Mouse (Mus musculus): ENCODE measurements around the gene Chchd5. TPM values are rescaled to one million over a fixed set of nuclear protein-coding genes. Genes with fewer than 3 reads are reported as not detected.
A peak's percentile ranks its signal among the peaks of the same experiment; 100 is the strongest.

Gene Chchd5
- total RNA-seq, 1 experiment = 37.0 TPM

DNA sequence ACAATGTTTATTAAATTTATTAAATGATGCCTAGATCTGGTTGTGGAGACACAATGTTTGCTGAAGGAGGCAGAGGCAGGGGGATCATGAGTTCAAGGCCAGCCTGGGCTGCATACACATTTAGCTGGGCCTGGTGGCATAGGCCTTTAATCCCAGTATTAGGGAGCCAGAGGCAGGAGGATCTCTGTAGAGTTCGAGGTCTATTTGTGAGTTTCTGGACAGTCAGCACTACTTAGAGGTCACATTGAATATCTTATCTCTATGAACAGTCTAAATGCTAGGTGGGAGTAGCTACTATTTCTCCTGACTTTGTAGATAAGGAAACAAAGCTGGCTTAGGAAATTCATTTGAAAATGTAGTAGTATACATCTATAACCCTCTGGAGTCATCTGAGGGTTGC, 42.0 kb upstream of the Chchd5 start:
- peaks cover 6% of the 10 kb centered on the region; the same call in 1 of the 2 replicates for H3K36me3 ChIP-seq (ENCODE audit: control insufficient read depth, insufficient read depth, low read length, poor library complexity, severe bottlenecking)
- in situ Hi-C loops (cut with MboI; ENCODE audit: low sequenced_read_pairs in 2 of 2, unreplicated experiment in 2 of 2) = no loop called here

DNA sequence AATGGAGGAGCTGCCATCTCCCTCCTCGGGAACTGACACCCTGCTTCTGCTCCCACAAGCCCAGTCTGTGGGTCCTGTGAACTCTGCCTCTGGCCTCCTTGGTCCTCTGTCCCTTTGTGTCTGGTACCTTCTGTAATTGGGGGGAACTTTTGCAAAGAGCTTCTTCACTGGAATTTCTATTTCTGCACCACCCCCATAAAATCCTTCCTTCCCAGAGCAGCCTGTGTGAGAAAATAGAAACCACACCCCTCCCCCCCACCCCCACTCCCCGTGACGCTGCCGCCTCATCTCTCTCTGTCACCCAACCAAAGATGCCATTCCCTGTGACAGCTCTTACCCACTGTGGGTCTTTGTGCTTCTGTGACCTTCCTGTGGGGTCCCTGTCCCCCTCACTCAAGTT, 39.1 kb upstream of the Chchd5 start:
- Histone ChIP-seq H3K36me3 (ENCODE audit: control insufficient read depth, insufficient read depth, low read length, poor library complexity, severe bottlenecking) (peaks cover 13% of the 10 kb centered on the region; the same call in 1 of the 2 replicates), H3K9ac (ENCODE audit: insufficient read depth, low read depth, low read length, poor library complexity, severe bottlenecking) (no peak overlapping the region), H3K9me3 (ENCODE audit: control insufficient read depth, insufficient read depth, low read depth, low read length) (no peaks in the 10 kb centered on the region), H3K4me3 (ENCODE audit: insufficient read depth in 1 of 2, low read depth in 1 of 2, low read length in 2 of 2, poor library complexity in 1 of 2, severe bottlenecking in 1 of 2) (no peak overlapping the region), H3K4me1 (ENCODE audit: control insufficient read depth in 2 of 2, insufficient read depth in 2 of 2, low read length in 2 of 2, poor library complexity in 1 of 2) (peaks cover 0 to 7% of the 10 kb centered on the region in 2 experiments; a peak in 2 of 4 replicates), H3K27ac (ENCODE audit: insufficient read depth, low read depth, low read length, poor library complexity, severe bottlenecking) (no peak overlapping the region)
- TF ChIP-seq CHD2 (IDR thresholded peaks at IDR 0.05; ENCODE audit: low read depth, low read length) (no peak), ZC3H11A (IDR thresholded peaks at IDR 0.05; ENCODE audit: borderline replicate concordance, low read depth, low read length) (no peak), HCFC1 (IDR thresholded peaks at IDR 0.05; ENCODE audit: borderline replicate concordance, insufficient read depth, low read length) (no peak), ZNF384 (IDR thresholded peaks at IDR 0.05; ENCODE audit: low read depth, low read length) (no peak), MAFK (IDR thresholded peaks at IDR 0.05; ENCODE audit: insufficient read depth, low read depth, low read length) (no peak)
- in situ Hi-C loops (cut with MboI; ENCODE audit: low sequenced_read_pairs in 2 of 2, unreplicated experiment in 2 of 2) = no loop called here
- no peak for DNase-seq (ENCODE audit: low read depth, low spot score)

More for the DNA sequence above, 42.0 kb upstream of the Chchd5 start:
- H3K4me3 ChIP-seq (ENCODE audit: insufficient read depth in 1 of 2, low read depth in 1 of 2, low read length in 2 of 2, poor library complexity in 1 of 2, severe bottlenecking in 1 of 2) = no peak overlapping the region
- DNase-seq (ENCODE audit: low read depth, low spot score) = no peak
- H3K4me1 ChIP-seq (ENCODE audit: control insufficient read depth in 2 of 2, insufficient read depth in 2 of 2, low read length in 2 of 2, poor library complexity in 1 of 2) = no peaks in the 10 kb centered on the region
- no peaks in the 10 kb centered on the region for H3K9me3 ChIP-seq (ENCODE audit: control insufficient read depth, insufficient read depth, low read depth, low read length)
- H3K27ac ChIP-seq (ENCODE audit: insufficient read depth, low read depth, low read length, poor library complexity, severe bottlenecking) = no peak overlapping the region
- H3K9ac ChIP-seq (ENCODE audit: insufficient read depth, low read depth, low read length, poor library complexity, severe bottlenecking) = no peak overlapping the region
- TF ChIP-seq MAFK (IDR thresholded peaks at IDR 0.05; ENCODE audit: insufficient read depth, low read depth, low read length) (no peak), CHD2 (IDR thresholded peaks at IDR 0.05; ENCODE audit: low read depth, low read length) (no peak), ZNF384 (IDR thresholded peaks at IDR 0.05; ENCODE audit: low read depth, low read length) (no peak), HCFC1 (IDR thresholded peaks at IDR 0.05; ENCODE audit: borderline replicate concordance, insufficient read depth, low read length) (no peak), ZC3H11A (IDR thresholded peaks at IDR 0.05; ENCODE audit: borderline replicate concordance, low read depth, low read length) (no peak)

DNA sequence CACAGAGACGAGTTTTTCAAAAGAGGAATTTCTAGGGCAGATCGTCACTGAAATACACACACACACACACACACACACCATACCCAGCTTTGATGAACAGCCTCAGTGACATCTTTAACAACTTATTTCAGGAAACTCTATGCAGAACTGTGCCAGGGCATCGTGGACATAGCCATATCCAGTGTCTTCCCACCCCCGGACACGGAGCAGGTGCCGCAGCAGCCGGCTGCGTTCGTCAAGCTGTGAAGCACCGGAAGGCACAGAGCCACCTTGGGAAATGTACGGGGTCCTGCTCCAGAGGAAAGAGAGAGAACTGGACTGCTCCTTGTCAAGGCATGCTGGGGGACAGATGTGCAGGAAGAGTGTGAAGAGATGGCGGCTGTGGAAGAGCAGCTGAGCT, 36.7 kb upstream of the Chchd5 start:
- H3K4me3 ChIP-seq (ENCODE audit: insufficient read depth in 1 of 2, low read depth in 1 of 2, low read length in 2 of 2, poor library complexity in 1 of 2, severe bottlenecking in 1 of 2) = no peak overlapping the region
- DNase-seq (ENCODE audit: low read depth, low spot score) = no peak
- peaks cover 0 to 7% of the 10 kb centered on the region in 2 experiments; a peak in 2 of 4 replicates for H3K4me1 ChIP-seq (ENCODE audit: control insufficient read depth in 2 of 2, insufficient read depth in 2 of 2, low read length in 2 of 2, poor library complexity in 1 of 2)
- H3K9me3 ChIP-seq (ENCODE audit: control insufficient read depth, insufficient read depth, low read depth, low read length) = no peaks in the 10 kb centered on the region
- TF ChIP-seq ZC3H11A (IDR thresholded peaks at IDR 0.05; ENCODE audit: borderline replicate concordance, low read depth, low read length) (no peak), CHD2 (IDR thresholded peaks at IDR 0.05; ENCODE audit: low read depth, low read length) (no peak), HCFC1 (IDR thresholded peaks at IDR 0.05; ENCODE audit: borderline replicate concordance, insufficient read depth, low read length) (no peak)
- peak overlapping the region; percentile 10; the same call in 1 of the 2 replicates for H3K9ac ChIP-seq (ENCODE audit: insufficient read depth, low read depth, low read length, poor library complexity, severe bottlenecking)
- peaks cover 11% of the 10 kb centered on the region; the same call in 1 of the 2 replicates for H3K36me3 ChIP-seq (ENCODE audit: control insufficient read depth, insufficient read depth, low read length, poor library complexity, severe bottlenecking)
- in situ Hi-C loops (cut with MboI; ENCODE audit: low sequenced_read_pairs in 2 of 2, unreplicated experiment in 2 of 2) = no loop called here
- no peak overlapping the region for H3K27ac ChIP-seq (ENCODE audit: insufficient read depth, low read depth, low read length, poor library complexity, severe bottlenecking)

DNA sequence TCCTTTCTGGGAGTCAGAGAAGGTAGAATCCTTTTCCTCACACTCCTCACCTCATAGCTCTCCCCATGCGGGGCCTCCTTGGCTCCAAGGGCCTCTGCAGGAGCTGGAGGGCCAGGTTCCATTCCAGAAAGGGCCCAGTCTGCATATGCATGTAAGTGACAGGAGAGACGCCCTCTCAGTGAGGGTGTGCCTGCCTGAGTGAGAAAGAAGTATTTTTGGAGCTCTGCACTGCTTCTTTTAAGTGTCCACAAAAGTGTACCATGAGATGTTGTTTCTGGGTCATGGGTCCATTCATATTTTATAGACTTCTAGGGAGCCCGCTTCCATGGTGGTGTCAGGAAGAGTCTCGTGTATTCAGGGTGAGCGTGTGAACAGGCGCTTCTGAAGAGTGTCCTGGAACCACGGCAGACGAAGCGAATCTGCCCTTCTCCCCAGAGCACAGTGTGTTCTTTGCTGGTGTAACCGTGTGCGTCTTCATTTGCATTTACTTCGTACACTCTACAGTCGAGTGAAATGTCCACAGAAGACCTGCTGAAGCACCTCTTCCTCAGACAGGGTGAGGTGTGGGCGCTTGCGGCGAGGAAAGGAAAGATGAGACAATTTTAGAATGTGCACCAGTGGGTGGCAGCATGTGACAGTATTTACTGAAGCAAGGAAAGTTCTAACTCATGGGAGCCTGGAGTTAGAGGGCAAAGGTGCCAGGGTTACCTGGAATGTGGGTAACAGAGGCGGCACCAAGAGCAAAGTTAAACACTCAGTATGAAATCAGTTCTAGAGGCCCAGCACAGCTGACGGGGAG, 35.4 kb upstream of the Chchd5 start:
- TF ChIP-seq ZC3H11A (IDR thresholded peaks at IDR 0.05; ENCODE audit: borderline replicate concordance, low read depth, low read length) (no peak), ZNF384 (IDR thresholded peaks at IDR 0.05; ENCODE audit: low read depth, low read length) (no peak), MAFK (IDR thresholded peaks at IDR 0.05; ENCODE audit: insufficient read depth, low read depth, low read length) (no peak)

More for the DNA sequence above, 35.4 kb upstream of the Chchd5 start:
- Histone ChIP-seq H3K9ac (ENCODE audit: insufficient read depth, low read depth, low read length, poor library complexity, severe bottlenecking) (no peak overlapping the region), H3K4me3 (ENCODE audit: insufficient read depth in 1 of 2, low read depth in 1 of 2, low read length in 2 of 2, poor library complexity in 1 of 2, severe bottlenecking in 1 of 2) (no peak overlapping the region), H3K4me1 (ENCODE audit: control insufficient read depth in 2 of 2, insufficient read depth in 2 of 2, low read length in 2 of 2, poor library complexity in 1 of 2) (peaks cover 0 to 7% of the 10 kb centered on the region in 2 experiments; a peak in 2 of 4 replicates), H3K36me3 (ENCODE audit: control insufficient read depth, insufficient read depth, low read length, poor library complexity, severe bottlenecking) (peaks cover 8% of the 10 kb centered on the region; the same call in 1 of the 2 replicates), H3K27ac (ENCODE audit: insufficient read depth, low read depth, low read length, poor library complexity, severe bottlenecking) (no peak overlapping the region), H3K9me3 (ENCODE audit: control insufficient read depth, insufficient read depth, low read depth, low read length) (no peaks in the 10 kb centered on the region)
- in situ Hi-C loops (cut with MboI; ENCODE audit: low sequenced_read_pairs in 2 of 2, unreplicated experiment in 2 of 2) = no loop called here
- DNase-seq (ENCODE audit: low read depth, low spot score) = no peak

Measured in ES-E14 (cell line).